Mouse (Mus musculus) myocyte (in vitro differentiated cells): ENCODE measurements around the gene Ccnt1. TPM values are rescaled to one million over a fixed set of nuclear protein-coding genes. Genes with fewer than 3 reads are reported as not detected.

ENCODE experiments used
- H3K27me3 ChIP-seq: one replicate; pipeline ENCODE4 v1.6.1; 2011; ENCODE audit not compliant: control insufficient read depth, insufficient read depth, insufficient read length
- H3K36me3 ChIP-seq: one replicate; pipeline ENCODE4 v1.6.1; 2011; ENCODE audit not compliant: control insufficient read depth, insufficient read depth
- H3K4me2 ChIP-seq: one replicate; pipeline ENCODE4 v1.6.1; 2011; ENCODE audit warnings: low read depth, control low read depth
- H3K4me3 ChIP-seq: one replicate; pipeline ENCODE4 v1.5.1; 2011; ENCODE audit warnings: mild to moderate bottlenecking, control low read depth, moderate library complexity
- H3K79me2 ChIP-seq: one replicate; pipeline ENCODE4 v1.6.1; 2011; ENCODE audit not compliant: control insufficient read depth, insufficient read depth
- H3ac ChIP-seq: one replicate; pipeline ENCODE4 v1.6.1; 2011; ENCODE audit not compliant: control insufficient read depth, insufficient read length
- CEBPB ChIP-seq: IDR thresholded peaks from 2 replicates; pipeline ENCODE4 v1.6.1; 2011; ENCODE audit warnings: mild to moderate bottlenecking, moderate library complexity; ENCODE audit not compliant: poor library complexity, insufficient read depth, severe bottlenecking
- E2F4 ChIP-seq: IDR thresholded peaks from one replicate; pipeline ENCODE4 v1.6.1; 2011; ENCODE audit warnings: mild to moderate bottlenecking, control low read depth, moderate library complexity; ENCODE audit not compliant: insufficient read depth
- MAX ChIP-seq: IDR thresholded peaks from one replicate; pipeline ENCODE4 v1.6.1; 2011; ENCODE audit warnings: low read depth, mild to moderate bottlenecking, control low read depth
- MYOD1 ChIP-seq, 3 experiments: IDR thresholded peaks; one replicate each; pipeline ENCODE4 v1.6.1; 2011; ENCODE audit warnings: control low read depth in 2 of 3, low read depth in 2 of 3, mild to moderate bottlenecking in 2 of 3, moderate library complexity in 1 of 3; ENCODE audit not compliant: insufficient read length in 2 of 3, control insufficient read depth in 1 of 3
- MYOG ChIP-seq, 3 experiments: IDR thresholded peaks; one replicate each; pipeline ENCODE4 v1.6.1; 2011; ENCODE audit warnings: control low read depth in 2 of 3, low read depth in 2 of 3, mild to moderate bottlenecking in 2 of 3; ENCODE audit not compliant: insufficient read length in 2 of 3, control insufficient read depth in 1 of 3, insufficient read depth in 1 of 3
- POLR2A ChIP-seq: IDR thresholded peaks from one replicate; pipeline ENCODE4 v1.6.1; 2011; ENCODE audit warnings: low read depth, mild to moderate bottlenecking, control low read depth, moderate library complexity; ENCODE audit not compliant: insufficient read length
- POLR2AphosphoS2 ChIP-seq: IDR thresholded peaks from one replicate; pipeline ENCODE4 v1.6.1; 2011; ENCODE audit warnings: low read depth, control low read depth; ENCODE audit not compliant: insufficient read length
- REST ChIP-seq: IDR thresholded peaks from one replicate; pipeline ENCODE4 v1.6.1; 2011; ENCODE audit warnings: mild to moderate bottlenecking, control low read depth, moderate library complexity; ENCODE audit not compliant: insufficient read depth, insufficient read length
- SRF ChIP-seq: IDR thresholded peaks from one replicate; pipeline ENCODE4 v1.6.1; 2011; ENCODE audit warnings: low read depth; ENCODE audit not compliant: control insufficient read depth, insufficient read length
- TCF12 ChIP-seq: IDR thresholded peaks from one replicate; pipeline ENCODE4 v1.6.1; 2011; ENCODE audit warnings: mild to moderate bottlenecking, control low read depth; ENCODE audit not compliant: poor library complexity, insufficient read depth, severe bottlenecking
- TCF3 ChIP-seq: IDR thresholded peaks from one replicate; pipeline ENCODE4 v1.6.1; 2011; ENCODE audit warnings: low read depth, control low read depth; ENCODE audit not compliant: insufficient read length
- USF1 ChIP-seq: IDR thresholded peaks from one replicate; pipeline ENCODE4 v1.6.1; 2011; ENCODE audit warnings: low read depth, mild to moderate bottlenecking, control low read depth, moderate library complexity
- polyA plus RNA-seq: library from polyadenylated mRNA; unstranded; fragments of >200 nt; fragmentation: generic; extraction: Trizol; gene quantifications from one replicate; pipeline ENCODE4 v1.2.1, GENCODE M21; 2012; ENCODE audit warnings: missing spikeins

Ccnt1 gene
- polyA plus RNA-seq, 1 experiment = 12.6 TPM

GRCm38 (mm10) chr15:98573293-98573692 is 2.6 kb upstream of the Ccnt1 start:
- TF ChIP-seq REST (no peak), POLR2A (no peak), MYOG (IDR thresholded peaks at IDR 0.05; ENCODE audit: control insufficient read depth in 1 of 3, insufficient read depth in 1 of 3, insufficient read length in 2 of 3, low read depth in 2 of 3) (no peak), SRF (no peak)

GRCm38 (mm10) chr15:98569795-98570365 is 843 bp downstream of the Ccnt1 start:
- TF ChIP-seq POLR2A (peak; percentile 54), MAX (no peak), POLR2AphosphoS2 (peak; percentile 88), MYOG (IDR thresholded peaks at IDR 0.05; ENCODE audit: control insufficient read depth in 1 of 3, insufficient read depth in 1 of 3, insufficient read length in 2 of 3, low read depth in 2 of 3) (no peak)
- Histone ChIP-seq H3K4me3 (no peak overlapping the region), H3K4me2 (no peak overlapping the region)

More at GRCm38 (mm10) chr15:98573293-98573692, 2.6 kb upstream of the Ccnt1 start:
- Histone ChIP-seq H3K36me3 (no peaks in the 10 kb centered on the region), H3K27me3 (no peaks in the 10 kb centered on the region), H3K79me2 (peaks cover 10% of the 10 kb centered on the region), H3K4me2 (no peak overlapping the region), H3ac (no peak overlapping the region), H3K4me3 (no peak overlapping the region)

GRCm38 (mm10) chr15:98569216-98569615 is 1.5 kb downstream of the Ccnt1 start:
- no peak overlapping the region for H3ac ChIP-seq
- H3K4me2 ChIP-seq = peak overlapping the region; percentile 81
- TF ChIP-seq USF1 (no peak), REST (no peak), TCF12 (no peak), MAX (no peak), POLR2A (no peak), CEBPB (no peak), TCF3 (no peak), MYOD1 (IDR thresholded peaks at IDR 0.05; ENCODE audit: control insufficient read depth in 1 of 3, insufficient read length in 2 of 3, low read depth in 2 of 3) (no peak), POLR2AphosphoS2 (no peak), E2F4 (no peak), MYOG (IDR thresholded peaks at IDR 0.05; ENCODE audit: control insufficient read depth in 1 of 3, insufficient read depth in 1 of 3, insufficient read length in 2 of 3, low read depth in 2 of 3) (no peak), SRF (no peak)
- H3K36me3 ChIP-seq = peaks cover 7% of the 10 kb centered on the region
- peaks cover 48% of the 10 kb centered on the region for H3K79me2 ChIP-seq
- H3K27me3 ChIP-seq = no peaks in the 10 kb centered on the region
- peak overlapping the region; percentile 98 for H3K4me3 ChIP-seq

More at GRCm38 (mm10) chr15:98569795-98570365, 843 bp downstream of the Ccnt1 start:
- no peaks in the 10 kb centered on the region for H3K27me3 ChIP-seq
- H3K79me2 ChIP-seq = peaks cover 41% of the 10 kb centered on the region
- H3K36me3 ChIP-seq = peaks cover under 1% of the 10 kb centered on the region
- H3ac ChIP-seq = no peak overlapping the region

GRCm38 (mm10) chr15:98568256-98569033 is 2.3 kb downstream of the Ccnt1 start:
- H3K4me3 ChIP-seq = peak overlapping the region; percentile 98
- peaks cover 14% of the 10 kb centered on the region for H3K36me3 ChIP-seq
- TF ChIP-seq POLR2AphosphoS2 (no peak), MYOG (IDR thresholded peaks at IDR 0.05; ENCODE audit: control insufficient read depth in 1 of 3, insufficient read depth in 1 of 3, insufficient read length in 2 of 3, low read depth in 2 of 3) (no peak), MAX (no peak), MYOD1 (IDR thresholded peaks at IDR 0.05; ENCODE audit: control insufficient read depth in 1 of 3, insufficient read length in 2 of 3, low read depth in 2 of 3) (no peak), POLR2A (no peak), TCF12 (no peak), USF1 (no peak), SRF (no peak), CEBPB (no peak), REST (no peak), TCF3 (no peak), E2F4 (no peak)

More at GRCm38 (mm10) chr15:98568256-98569033, 2.3 kb downstream of the Ccnt1 start:
- Histone ChIP-seq H3K4me2 (peak overlapping the region; percentile 81), H3K79me2 (peaks cover 55% of the 10 kb centered on the region), H3ac (peak overlapping the region; percentile 76), H3K27me3 (no peaks in the 10 kb centered on the region)
